Mouse (Mus musculus) adrenal gland, postnatal 4 days (tissue): ENCODE results near the gene Gm14226. TPM values are rescaled to one million over a fixed set of nuclear protein-coding genes. Genes with fewer than 3 reads are reported as not detected.
"Not testable (repeated sequence)": the region's sequence is repeated elsewhere in the genome, so short reads cannot be mapped to it uniquely, and the experiment has no call there.

Source experiments
- DNase-seq, 2 experiments: peaks; one replicate each; pipeline ENCODE4 v3.0.0; 2021 to 2022; ENCODE audit warnings: low spot score in 2 of 2, mixed read lengths in 2 of 2
- total RNA-seq, 2 experiments: library from RNA; stranded (reverse); gene quantifications; 2 replicates each; pipeline ENCODE4 v1.2.3; 2021

Gene Gm14226
- total RNA-seq, 2 experiments from 2014 or later = 65.4 to 96.0 TPM

GRCm38 (mm10) chr2:155046803-155047202 lies 28.7 kb downstream of the Gm14226 start:
- no peak for DNase-seq

GRCm38 (mm10) chr2:155047452-155048178 lies 29.5 kb downstream of the Gm14226 start:
- DNase-seq = no peak

- no peak for DNase-seq
These were observed 32.0 kb downstream of the Gm14226 start for GRCm38 (mm10) chr2:155050108-155050503.

- peak; percentile 87 to 91 for DNase-seq
These were observed 32.6 kb downstream of the Gm14226 start for GRCm38 (mm10) chr2:155050504-155051236.

GRCm38 (mm10) chr2:155051622-155052351 lies 33.7 kb downstream of the Gm14226 start:
- no peak for DNase-seq

GRCm38 (mm10) chr2:155052681-155053080 lies 34.6 kb downstream of the Gm14226 start:
- no peak for DNase-seq

GRCm38 (mm10) chr2:155053512-155053911 lies 35.4 kb downstream of the Gm14226 start:
- DNase-seq = not testable (repeated sequence)

- DNase-seq = no peak
These were observed 36.6 kb downstream of the Gm14226 start for GRCm38 (mm10) chr2:155054672-155055071.

GRCm38 (mm10) chr2:155056076-155056578 lies 38.1 kb downstream of the Gm14226 start:
- no peak for DNase-seq

DNA sequence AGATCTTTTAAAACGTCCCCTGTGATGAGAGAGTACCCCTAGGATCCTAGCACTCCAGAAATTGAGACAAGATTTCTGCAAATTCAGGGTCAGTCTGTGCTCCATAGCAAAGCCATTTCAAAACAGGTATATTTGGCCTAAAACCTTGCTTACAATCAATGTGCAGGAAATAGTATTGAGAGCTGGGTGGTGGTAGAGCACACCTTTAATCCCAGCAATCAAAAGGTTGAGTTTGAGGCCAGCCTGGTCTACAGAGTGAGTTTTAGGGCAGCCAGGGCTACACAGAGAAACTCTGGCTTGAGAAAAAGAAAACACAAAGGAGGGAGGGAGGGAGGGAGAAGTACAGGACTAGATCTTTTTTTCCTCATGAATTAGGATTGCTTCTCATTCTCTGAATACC lies 39.3 kb downstream of the Gm14226 start:
- no peak for DNase-seq

DNA sequence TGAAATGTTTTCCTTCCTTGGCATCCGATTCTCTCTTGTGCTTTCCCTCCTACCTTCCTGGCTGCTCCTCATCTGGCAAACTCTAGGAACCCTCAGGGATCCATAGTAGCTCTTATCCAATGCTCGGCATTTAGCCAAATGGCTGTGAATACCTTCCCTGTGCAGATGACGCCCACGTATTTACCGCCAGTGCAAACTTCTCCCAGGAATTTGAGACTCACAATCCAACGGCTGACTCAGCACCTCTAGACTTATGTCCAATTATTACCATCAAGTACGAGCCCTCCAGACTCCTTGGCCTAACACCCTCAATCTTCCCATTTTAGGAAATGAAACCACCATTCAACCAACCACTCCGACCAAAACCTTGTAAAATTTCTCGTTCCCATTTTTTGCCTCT lies 53.0 kb downstream of the Gm14226 start:
- no peak for DNase-seq

- no peak for DNase-seq
These were observed 54.5 kb downstream of the Gm14226 start for GRCm38 (mm10) chr2:155072353-155073145.

DNA sequence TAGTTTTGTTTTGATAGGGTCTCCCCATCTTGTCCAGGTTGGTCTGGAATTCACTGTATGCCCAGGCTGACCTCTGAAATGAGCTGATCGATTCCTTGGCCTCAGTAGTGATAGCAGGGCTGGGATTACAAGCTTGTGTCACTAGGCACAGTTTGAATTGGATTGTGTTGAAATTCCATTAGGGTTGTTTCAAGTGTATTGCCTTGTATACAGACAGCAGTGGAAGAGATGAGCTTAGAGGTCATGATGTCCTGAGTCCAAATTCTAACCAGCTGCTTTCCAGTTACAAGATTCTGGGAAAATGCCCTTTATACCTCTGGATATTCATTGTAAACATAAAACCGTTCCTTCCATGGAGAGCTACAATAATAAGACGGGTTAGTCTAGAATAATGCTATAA lies 55.3 kb downstream of the Gm14226 start:
- no peak for DNase-seq

DNA sequence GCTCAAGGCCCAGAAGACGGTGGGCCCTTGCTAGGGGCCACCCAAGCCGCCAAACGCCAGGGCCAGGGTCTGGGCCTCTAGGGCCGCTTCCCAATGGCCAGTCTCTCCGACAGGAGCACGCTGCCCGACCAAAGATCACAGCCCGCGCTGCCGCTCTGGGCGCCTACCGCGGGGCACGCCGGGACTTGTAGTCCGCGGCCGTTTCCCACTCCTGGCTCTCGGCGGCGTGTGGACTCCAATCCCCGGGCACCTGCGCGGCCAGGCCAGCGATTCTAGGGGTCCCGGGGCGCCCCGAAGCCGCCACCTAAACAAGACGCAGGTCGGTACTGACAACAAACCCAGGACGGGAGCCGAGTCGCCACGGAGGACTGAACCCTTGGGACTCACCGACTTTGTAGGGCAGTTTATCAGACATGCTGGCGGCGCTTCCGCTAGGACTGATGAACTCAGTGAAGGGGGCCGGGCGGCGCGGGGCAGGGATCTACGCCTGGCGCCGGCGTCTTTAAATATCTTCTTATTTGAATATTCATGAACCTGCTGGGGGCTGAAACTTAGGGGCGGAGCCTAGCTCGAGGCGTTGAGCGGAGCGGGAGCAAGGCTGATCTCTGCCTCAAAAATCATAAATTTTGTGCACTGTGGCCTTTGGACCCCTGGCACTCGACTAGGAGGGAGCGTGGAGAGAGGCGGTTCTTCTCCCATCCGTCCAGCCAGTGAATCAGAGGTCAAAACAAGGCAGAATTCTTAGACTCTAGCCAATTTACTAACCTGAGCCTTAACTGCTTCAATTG lies 56.1 kb downstream of the Gm14226 start, which contains the start of gene Ahcy:
Ahcy (minus strand) TSS at position 520 of the 788 bp plus-strand sequence.
- peak; percentile 68 to 84 for DNase-seq

DNA sequence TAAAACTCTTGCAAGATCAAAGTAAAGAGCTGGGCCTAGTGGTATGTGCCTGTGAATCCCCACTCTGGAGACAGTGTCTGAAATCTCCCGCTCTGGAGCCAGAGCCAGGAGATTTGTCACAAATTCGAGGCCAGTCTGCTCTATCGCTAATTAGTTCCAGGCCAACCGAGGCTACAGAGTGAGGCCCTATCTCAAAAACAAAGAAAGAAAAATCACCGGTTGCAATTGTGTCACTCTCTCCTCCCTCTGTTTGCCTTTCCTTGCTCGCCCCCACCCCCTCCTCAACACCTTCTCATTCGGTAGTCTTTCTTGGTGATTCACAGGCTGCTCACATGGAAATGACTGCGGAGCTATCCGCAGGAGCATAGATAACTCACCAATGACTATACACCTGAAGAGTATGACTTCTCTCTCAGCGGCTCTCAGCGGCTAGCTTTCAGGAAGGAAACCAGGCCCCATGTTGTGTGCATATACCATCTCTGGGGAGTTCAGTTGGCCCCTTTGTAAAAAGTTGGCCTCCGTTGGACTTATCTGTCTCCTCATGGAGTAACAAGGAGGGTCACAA lies 56.8 kb downstream of the Gm14226 start:
- no peak for DNase-seq

DNA sequence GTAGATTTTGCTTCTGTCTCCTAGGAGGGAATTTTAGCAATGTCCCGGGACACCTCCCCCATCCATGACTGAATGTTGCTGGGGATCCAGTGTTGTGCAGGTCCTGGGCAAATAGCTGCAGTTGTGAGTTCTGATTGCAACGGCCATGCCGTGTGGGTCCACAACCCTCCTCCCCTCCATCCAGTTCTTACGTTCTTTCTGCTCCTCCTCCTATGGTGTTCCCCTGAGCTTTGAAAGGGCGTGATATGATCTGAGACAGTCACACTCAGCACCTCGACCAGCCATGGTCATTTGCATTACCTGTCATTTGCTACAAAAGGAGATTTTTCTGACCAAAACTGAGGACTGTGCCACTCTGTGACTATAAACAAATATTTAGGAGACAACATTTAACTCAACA lies 57.6 kb downstream of the Gm14226 start:
- no peak for DNase-seq
